Mouse (Mus musculus) liver, embryonic 16.5 days (tissue): Measurements from ENCODE around the gene Slc22a18. TPM values are rescaled to one million over a fixed set of nuclear protein-coding genes. Genes with fewer than 3 reads are reported as not detected.
A peak's percentile ranks its signal among the peaks of the same experiment; 100 is the strongest.

Experiments
- ATAC-seq: fragments of 200-750 bp; cut with Nextera tagmentation; 2 replicates; pipeline ENCODE4 v1.8.0; 2017; ENCODE audit warnings: low read depth, mild to moderate bottlenecking, moderate number of reproducible peaks, moderate library complexity
- H3K27ac ChIP-seq: fragments of 300-500 bp; sonication (generic); 2 replicates; pipeline ENCODE4 v1.5.1; 2014; ENCODE audit warnings: mild to moderate bottlenecking, low read length
- H3K27me3 ChIP-seq: fragments of 300-500 bp; sonication (generic); 2 replicates; pipeline ENCODE4 v1.6.1; 2014; ENCODE audit warnings: low read depth, low read length, mixed read lengths; ENCODE audit not compliant: control insufficient read depth, insufficient read depth
- H3K36me3 ChIP-seq: fragments of 300-500 bp; sonication (generic); 2 replicates; pipeline ENCODE4 v1.6.1; 2014; ENCODE audit warnings: mild to moderate bottlenecking; ENCODE audit not compliant: control insufficient read depth, insufficient read depth
- H3K4me1 ChIP-seq: fragments of 300-500 bp; sonication (generic); 2 replicates; pipeline ENCODE4 v1.6.1; 2014; ENCODE audit warnings: low read depth, low read length, mixed read lengths; ENCODE audit not compliant: control insufficient read depth
- H3K4me2 ChIP-seq: fragments of 300-500 bp; sonication (generic); 2 replicates; pipeline ENCODE4 v1.6.1; 2014; ENCODE audit warnings: low read depth, low read length, mixed read lengths
- H3K4me3 ChIP-seq: fragments of 300-500 bp; sonication (generic); 2 replicates; pipeline ENCODE4 v1.5.1; 2014; ENCODE audit warnings: low read depth, mild to moderate bottlenecking, low read length
- H3K9ac ChIP-seq: fragments of 300-500 bp; sonication (generic); 2 replicates; pipeline ENCODE4 v1.6.1; 2014; ENCODE audit warnings: low read depth, low read length
- H3K9me3 ChIP-seq: fragments of 300-500 bp; sonication (generic); replicated peaks from 2 replicates; pipeline ENCODE4 v1.6.1; 2016; ENCODE audit warnings: low read length; ENCODE audit not compliant: control insufficient read depth
- WGBS: fragments of 180-500 bp; shearing (Covaris S2); extraction: QIAGEN DNeasy Blood & Tissue Kit; methylation state at CpG from one replicate; pipeline ENCODE4 v1.1.7; 2014; ENCODE audit not compliant: insufficient replicate concordance; 5-methylcytosine and 5-hydroxymethylcytosine counted together
- polyA plus RNA-seq: library from polyadenylated mRNA; unstranded; fragments of >200 nt; fragmentation: Nextera tagmentation; extraction: Ambion mirVana; gene quantifications from 2 replicates; pipeline ENCODE4 v1.2.1, GENCODE M21; 2015

Gene Slc22a18
- 13.0 and 14.4 TPM in 2 replicates for polyA plus RNA-seq

DNA sequence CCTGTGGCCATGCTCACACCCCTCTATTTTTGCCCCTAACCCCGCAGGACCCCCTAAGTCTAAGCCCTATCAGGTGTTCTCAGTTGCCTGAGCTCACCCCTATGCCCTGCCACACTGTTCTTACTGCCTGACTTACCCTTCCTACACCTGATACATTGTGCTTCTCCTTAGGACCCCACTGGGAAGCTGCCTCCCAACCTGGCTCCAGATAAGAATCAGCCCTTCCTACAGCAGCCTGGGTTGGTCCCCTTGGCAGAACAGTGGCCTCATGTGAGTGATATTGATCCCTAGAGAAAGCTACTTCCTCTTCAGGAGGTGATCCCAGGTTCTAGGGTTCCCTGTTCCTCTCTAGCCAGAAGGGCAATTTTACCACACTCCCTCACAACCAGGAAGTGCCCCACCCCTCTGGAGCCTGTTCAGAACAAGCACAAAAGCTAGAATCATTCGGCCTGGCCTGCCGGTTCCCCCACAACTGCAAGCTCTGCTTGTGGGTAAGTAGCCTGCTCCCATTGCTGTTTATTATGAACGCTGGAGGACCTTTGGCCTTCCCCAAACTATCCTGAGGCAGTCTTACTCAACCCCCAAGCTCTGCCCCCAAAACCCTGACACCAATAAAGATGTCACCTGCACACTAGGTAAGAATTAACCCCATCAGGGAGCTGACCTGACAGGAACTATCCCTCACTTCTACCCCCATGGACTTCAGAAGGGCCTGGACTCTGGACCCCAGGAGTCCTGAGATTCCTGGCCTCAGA is at the start of gene Slc22a18:
Gene Slc22a18 (plus strand): TSS at position 390 of the 755 bp plus-strand sequence.
- no peak within 1 kb of the TSS for H3K9ac ChIP-seq
- no peaks in the 10 kb centered on the region for H3K36me3 ChIP-seq
- no peak within 1 kb of the TSS for H3K27ac ChIP-seq
- H3K4me3 ChIP-seq = peak within 1 kb of the TSS; percentile 28
- H3K4me2 ChIP-seq = peak within 1 kb of the TSS; percentile 31; the same call in 1 of the 2 replicates
- peaks cover 4% of the 10 kb centered on the region for H3K4me1 ChIP-seq
- H3K9me3 ChIP-seq = no peaks in the 10 kb centered on the region
- WGBS = 9% methylated on average over 4 of the region's 4 CpGs
- 0 out of 2 replicates have a peak, but pooled peaks have one; percentile 10 for ATAC-seq
- no peaks in the 10 kb centered on the region for H3K27me3 ChIP-seq

DNA sequence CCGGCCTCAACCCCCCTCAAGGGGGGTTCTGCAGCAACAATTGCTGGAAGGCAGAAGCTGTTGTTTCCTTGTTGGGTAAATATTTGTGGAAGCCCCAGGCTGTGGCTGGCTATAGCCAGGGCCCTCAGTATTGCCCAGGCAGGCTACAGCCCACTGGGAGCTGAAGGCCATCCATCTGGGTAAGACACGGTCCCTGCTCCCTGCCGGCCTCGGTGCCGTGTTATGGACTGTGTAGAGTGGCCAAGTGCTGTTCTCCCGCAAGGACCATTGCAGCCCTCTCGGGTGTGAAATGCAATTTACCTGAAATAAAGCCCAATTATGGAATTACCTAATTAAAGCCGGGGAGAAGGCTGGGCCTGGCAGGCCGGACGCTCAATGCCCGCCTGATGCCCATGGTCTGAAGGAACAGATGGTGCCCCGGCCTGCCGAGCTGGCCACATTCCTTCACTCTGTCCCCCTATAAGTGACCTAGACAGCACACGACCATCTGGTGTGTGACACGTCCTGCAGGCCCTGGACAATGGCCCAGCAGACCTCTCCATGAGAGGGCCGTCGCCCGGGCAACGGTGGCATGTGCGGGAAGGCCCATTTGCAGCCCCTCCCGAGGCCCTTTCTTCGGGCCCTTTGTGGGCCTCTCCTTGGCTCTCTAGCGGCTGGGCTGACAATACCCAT is 45.3 kb upstream of the Slc22a18 start:
- Histone ChIP-seq H3K27ac (no peak overlapping the region), H3K36me3 (no peaks in the 10 kb centered on the region), H3K9ac (no peak overlapping the region), H3K4me3 (no peak overlapping the region), H3K4me2 (no peak overlapping the region), H3K9me3 (no peaks in the 10 kb centered on the region), H3K4me1 (no peaks in the 10 kb centered on the region), H3K27me3 (no peaks in the 10 kb centered on the region)
- ATAC-seq = no peak
- 68% methylated on average over 23 of the region's 23 CpGs for WGBS

DNA sequence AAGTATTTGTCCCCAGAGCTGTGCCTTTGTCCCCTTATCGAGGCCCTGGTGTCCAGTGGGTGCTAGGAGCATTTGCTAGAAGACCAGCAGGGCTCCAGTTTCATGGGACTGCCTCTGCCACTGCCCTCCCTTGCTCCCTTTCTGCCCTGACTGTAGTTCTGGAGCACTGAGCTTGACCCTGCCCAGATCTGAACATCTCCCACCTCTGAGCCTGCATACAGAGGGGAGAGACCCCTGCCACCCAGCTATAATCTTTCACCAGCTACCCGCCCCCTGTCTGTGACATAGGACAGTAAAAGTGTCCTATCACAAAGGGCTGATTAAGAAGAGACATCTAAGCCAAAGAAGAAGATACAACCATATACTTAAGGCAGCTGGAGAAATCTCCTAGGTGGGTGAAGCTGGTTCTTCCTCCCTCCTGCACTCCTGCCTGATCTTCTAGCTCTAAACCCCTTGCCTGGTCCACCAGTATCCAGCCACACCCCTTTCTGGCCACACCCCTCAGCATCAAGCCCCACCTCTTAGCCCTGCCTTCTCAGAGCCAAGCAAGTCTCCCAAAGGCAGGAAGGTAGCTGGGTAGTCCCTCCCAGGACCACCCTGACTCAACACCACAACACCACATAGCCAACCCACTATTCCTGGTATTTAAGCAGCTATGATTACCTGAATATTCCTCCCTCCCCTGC is 44.6 kb upstream of the Slc22a18 start:
- Histone ChIP-seq H3K4me2 (no peak overlapping the region), H3K36me3 (no peaks in the 10 kb centered on the region), H3K9me3 (no peaks in the 10 kb centered on the region), H3K9ac (no peak overlapping the region), H3K4me3 (no peak overlapping the region), H3K27ac (no peak overlapping the region), H3K27me3 (no peaks in the 10 kb centered on the region), H3K4me1 (no peaks in the 10 kb centered on the region)
- 43% methylated on average over 2 of the region's 2 CpGs for WGBS
- ATAC-seq = no peak

DNA sequence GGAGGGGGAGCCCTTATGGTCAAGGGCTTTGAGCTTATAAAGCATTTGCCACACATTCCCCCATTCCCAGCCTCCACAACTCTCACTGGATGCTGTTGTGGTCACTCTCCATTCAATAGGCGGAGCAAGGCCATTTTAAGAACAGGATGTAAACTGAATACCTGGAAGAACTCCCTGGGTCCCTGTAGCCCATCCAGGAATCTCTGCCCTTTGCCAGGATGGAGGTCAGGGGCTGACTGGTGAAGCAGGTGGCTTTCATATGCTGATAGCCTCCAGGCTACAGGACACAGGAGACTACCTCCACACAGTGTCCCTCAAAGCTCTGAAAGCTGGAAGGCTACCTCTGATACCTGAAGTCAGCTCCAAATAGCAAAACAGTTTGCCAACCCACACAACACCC is 40.9 kb upstream of the Slc22a18 start:
- WGBS = 40% methylated on average over 1 of the region's 1 CpGs
- H3K4me2 ChIP-seq = no peak overlapping the region
- H3K4me1 ChIP-seq = no peaks in the 10 kb centered on the region
- H3K9ac ChIP-seq = no peak overlapping the region
- no peaks in the 10 kb centered on the region for H3K36me3 ChIP-seq
- H3K4me3 ChIP-seq = no peak overlapping the region
- H3K9me3 ChIP-seq = no peaks in the 10 kb centered on the region
- H3K27ac ChIP-seq = no peak overlapping the region
- no peak for ATAC-seq
- peaks cover 13% of the 10 kb centered on the region for H3K27me3 ChIP-seq

DNA sequence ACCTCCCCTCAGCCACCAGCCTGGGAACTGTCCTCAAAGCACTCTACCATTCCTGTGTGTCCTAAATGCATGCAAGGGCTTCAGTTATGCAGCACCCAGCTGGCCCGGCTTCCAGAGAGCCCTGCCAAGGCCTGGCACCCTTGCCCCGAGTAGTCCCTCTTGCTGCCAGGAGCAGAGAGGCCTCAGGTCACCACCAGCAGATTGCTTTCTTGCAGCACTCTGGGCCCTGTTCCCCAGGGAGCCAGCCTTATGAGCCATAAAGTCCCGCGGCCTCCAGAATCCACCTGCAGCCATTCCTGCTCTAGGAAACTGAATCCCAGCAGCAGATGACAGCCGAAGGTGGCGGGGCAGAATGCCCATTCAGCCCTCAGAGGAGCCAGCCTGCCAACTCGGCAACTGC is 40.2 kb upstream of the Slc22a18 start:
- Histone ChIP-seq H3K4me2 (no peak overlapping the region), H3K27me3 (peaks cover 20% of the 10 kb centered on the region)

DNA sequence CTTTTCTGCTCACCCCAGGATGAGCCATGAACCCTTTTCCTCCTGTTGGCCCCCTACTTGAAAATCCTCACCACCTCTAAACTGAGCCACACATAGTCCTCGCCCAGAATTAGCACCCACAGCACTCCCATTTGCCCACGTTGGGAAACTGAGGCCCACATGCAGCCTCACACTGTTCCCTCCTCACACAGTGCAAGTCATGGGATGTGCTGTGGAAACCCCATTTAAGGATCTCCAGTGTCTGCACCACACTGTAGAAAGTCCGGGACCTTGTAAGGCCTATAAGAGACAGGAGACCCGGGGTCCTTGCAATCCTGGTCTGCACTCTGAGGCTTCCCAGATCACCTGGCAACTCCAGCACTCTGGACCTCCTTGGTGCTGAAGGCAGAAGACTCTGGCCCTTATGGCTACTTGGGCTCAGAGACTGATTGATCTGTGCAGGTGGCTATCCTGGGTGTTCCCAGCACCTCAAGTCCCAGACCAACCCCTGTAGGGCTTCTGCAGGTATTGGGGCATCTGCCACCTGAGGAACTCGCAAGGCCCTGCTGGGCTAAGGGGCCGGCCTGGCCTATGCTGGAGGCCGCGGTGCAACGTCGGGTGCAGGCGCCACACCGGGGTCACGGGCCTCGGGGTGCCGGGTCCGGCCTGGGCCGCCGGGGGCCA is 36.2 kb upstream of the Slc22a18 start:
- Histone ChIP-seq H3K27me3 (peaks cover 29% of the 10 kb centered on the region), H3K36me3 (no peaks in the 10 kb centered on the region), H3K9me3 (no peaks in the 10 kb centered on the region), H3K4me2 (peak overlapping the region; percentile 58), H3K4me1 (no peaks in the 10 kb centered on the region), H3K9ac (peak overlapping the region; percentile 10; the same call in 1 of the 2 replicates), H3K27ac (no peak overlapping the region), H3K4me3 (peak overlapping the region; percentile 37)
- 16% methylated on average over 18 of the region's 18 CpGs for WGBS
- ATAC-seq = no peak

More for the DNA sequence above, 40.2 kb upstream of the Slc22a18 start:
- no peaks in the 10 kb centered on the region for H3K9me3 ChIP-seq
- no peaks in the 10 kb centered on the region for H3K4me1 ChIP-seq
- 62% methylated on average over 7 of the region's 7 CpGs for WGBS
- no peak for ATAC-seq
- no peak overlapping the region for H3K4me3 ChIP-seq
- H3K27ac ChIP-seq = no peak overlapping the region
- no peaks in the 10 kb centered on the region for H3K36me3 ChIP-seq
- no peak overlapping the region for H3K9ac ChIP-seq

DNA sequence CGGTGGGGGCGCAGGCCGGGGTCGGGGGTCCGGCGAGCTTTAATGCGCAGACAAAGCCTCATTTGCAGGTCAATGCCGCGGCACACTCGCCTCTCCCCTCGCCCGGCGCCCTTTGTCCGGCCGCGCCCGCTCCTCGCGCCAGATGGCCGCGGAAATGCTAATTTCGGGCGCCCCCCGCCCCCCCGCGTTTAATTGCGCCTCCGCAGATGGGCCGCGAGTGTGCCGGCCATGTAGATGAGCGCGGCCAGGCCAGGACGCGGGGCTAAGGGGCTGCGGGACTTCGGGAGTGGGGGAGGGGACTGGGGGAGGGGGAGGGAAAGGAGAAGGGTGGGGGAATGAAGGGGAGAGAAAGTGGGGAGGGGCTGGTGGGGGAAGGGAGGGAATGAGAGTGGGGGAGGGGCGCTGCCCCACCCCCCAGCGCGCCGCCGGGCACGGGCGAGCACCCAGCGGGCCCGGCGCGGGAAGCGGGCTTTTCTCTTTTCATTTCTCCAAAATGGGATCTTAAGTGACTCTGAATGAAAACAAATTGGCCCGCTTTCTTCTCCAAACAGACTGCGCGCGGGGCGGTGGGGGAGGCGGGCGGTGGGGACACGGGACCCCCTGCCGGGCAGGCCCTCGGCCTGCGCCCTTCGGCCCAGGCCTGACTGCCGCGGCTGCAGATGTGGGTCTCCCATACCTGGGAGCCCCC is 35.5 kb upstream of the Slc22a18 start:
- Histone ChIP-seq H3K4me3 (peak overlapping the region; percentile 37), H3K4me2 (peak overlapping the region; percentile 58), H3K36me3 (no peaks in the 10 kb centered on the region), H3K9ac (peak overlapping the region; percentile 10; the same call in 1 of the 2 replicates), H3K27me3 (peaks cover 31% of the 10 kb centered on the region), H3K9me3 (no peaks in the 10 kb centered on the region), H3K27ac (no peak overlapping the region), H3K4me1 (no peaks in the 10 kb centered on the region)
- no peak for ATAC-seq
- WGBS = 9% methylated on average over 61 of the region's 63 CpGs

DNA sequence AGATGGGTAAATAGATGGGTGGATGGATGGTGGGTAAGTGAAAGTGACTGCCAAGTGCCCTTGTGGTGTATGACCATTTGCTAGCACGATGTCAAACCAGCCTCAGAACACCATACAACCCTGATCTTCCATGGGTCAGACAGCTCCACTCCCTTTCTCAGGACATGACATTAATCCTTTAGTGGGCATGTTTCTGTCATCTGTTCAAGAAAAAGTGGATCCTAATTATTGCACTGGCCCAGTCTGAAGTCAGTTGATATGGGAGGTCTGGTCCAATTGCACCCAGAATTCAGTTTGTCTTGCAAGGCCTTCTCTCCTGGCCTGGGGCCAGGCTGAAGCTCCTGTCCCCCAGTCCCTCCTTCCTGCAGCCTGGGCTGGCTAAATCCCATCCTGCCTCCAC is 34.6 kb upstream of the Slc22a18 start:
- WGBS = 57% methylated on average over 1 of the region's 1 CpGs
- no peak overlapping the region for H3K9ac ChIP-seq
- H3K4me1 ChIP-seq = no peaks in the 10 kb centered on the region
- no peak overlapping the region for H3K4me3 ChIP-seq
- H3K36me3 ChIP-seq = no peaks in the 10 kb centered on the region
- no peak overlapping the region for H3K4me2 ChIP-seq
- no peaks in the 10 kb centered on the region for H3K9me3 ChIP-seq
- peaks cover 38% of the 10 kb centered on the region for H3K27me3 ChIP-seq
- H3K27ac ChIP-seq = no peak overlapping the region
- no peak for ATAC-seq
